Mouse (Mus musculus): ENCODE measurements at regions not wholly inside any gene's neighbourhood (a gene's known extent, or its start where the extent isn't known, plus 50 kb on each side); places are given as distances from the start of the nearest gene placed in this dataset.
A peak's percentile ranks its signal among the peaks of the same experiment; 100 is the strongest.

DNA sequence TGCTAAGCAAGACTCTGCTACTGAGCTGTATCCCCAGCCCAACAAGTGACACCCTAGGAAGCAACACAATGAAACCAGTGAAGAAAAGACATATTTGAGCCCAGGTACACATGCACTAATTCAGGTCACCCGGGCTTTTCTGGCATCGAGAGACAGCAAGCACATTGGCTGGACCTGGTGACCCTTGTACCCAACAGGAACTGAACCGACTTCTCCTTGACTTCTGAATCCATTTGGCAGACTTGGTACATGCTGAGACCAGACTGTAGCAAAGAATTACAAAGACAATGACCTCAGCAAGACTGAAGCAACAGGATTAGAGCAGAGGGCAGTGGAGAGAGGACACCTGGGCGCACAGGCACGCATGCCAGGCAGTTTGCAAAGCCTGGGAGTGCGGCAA lies 79.1 kb downstream of the Sema4f start:
- DNase-seq (ENCODE audit: low spot score in 2 of 2): no peak

DNA sequence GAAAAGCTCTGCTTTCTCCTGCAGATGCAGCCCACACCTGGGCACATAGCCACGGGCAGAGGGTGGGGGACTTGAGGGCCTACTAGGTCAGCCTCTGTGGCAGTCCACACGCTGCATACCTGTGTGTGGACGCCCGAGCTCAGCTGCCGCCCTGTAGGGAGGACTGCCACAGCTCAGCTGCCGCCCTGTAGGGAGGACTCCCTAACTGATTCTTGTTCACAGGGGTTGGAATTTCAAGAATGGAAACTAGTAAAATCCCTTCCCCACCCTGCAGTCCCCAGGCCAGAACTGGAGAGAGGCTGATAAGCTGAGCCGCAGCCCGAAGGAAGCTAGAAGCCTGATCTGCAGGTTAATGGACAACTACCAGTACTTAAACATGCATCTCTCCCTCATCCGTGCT lies 82.0 kb upstream of the Hk2 start:
- DNase-seq (ENCODE audit: low spot score in 2 of 2): no peak

DNA sequence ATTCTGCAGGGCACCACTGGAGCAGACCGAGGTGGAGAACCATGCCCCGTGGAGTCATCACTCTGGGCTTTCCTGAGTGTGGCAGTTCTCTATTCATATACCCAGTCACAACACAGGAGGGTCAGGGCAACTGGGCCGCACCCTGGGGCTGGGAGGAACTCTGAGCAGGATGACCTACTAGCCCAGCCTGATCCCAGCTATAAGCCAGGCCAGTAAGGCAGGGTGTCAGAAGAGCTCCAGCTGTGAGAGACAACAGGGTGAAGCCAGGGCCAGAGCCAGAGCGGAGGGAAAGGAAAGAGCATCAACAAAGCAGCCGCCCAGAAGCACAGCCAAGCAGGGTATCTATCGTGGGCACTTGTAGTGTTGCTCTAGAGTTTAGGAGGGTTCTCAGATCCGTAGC lies 81.1 kb upstream of the Hk2 start:
- no peak for DNase-seq (ENCODE audit: low spot score in 2 of 2)

DNA sequence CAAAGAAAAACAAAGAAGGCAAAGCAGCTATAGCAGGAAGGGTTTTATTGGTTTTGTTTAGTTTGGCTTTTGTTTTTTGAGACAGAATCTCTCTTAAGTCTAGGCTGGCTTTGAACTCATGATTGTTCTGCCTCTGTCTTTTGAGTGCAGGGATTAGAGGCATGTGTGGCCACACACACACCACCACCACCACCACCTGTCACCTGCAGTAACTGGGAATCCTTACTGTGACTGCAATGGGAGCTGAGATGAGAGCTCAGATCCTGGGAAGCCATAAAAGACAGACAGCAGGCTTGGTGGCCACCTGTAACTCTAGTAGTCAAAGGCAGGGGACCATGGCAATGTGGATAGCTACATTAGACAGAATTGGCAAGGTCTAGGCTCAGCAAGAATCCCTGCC lies 80.5 kb upstream of the Hk2 start:
- DNase-seq (ENCODE audit: low spot score in 2 of 2): no peak

DNA sequence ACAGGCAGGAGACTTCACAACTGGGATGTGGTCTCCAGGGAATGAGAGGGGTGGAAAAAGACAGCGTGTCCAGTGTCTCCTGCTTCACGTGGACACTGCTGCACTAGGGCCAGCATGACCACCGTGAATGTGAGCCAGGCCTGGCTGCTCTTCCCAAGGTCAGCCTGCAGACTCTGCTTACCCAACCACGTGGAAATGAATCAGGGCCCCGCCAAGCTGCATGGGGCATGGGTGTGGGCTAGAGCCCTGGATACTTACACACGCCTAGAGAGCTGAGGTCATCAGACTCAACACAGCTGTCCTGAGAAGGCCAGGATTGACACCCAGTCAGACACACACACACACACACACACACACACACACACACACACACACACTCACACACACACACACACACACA lies 80.1 kb upstream of the Hk2 start:
- DNase-seq (ENCODE audit: low spot score in 2 of 2): peak; percentile 24 to 35

DNA sequence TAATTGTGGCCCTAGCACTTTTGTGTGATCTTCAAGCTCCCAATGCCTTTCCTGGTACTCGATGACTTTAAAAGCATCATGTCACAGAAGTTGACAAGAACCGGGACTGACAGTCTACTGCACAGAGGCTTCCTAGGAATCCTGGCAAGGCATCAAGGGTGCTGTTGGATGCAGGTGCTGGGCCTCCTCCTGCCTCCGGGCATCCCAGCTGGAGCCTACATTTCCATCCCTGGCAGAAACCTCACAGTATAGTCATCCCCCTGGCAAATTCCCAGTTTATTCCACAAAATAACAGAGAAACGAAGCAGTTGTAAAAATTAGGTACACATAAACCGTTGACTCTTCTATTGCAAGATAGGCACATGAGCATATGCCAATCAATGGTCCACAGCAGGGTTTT lies 78.8 kb upstream of the Hk2 start:
- DNase-seq (ENCODE audit: low spot score in 2 of 2): no peak

DNA sequence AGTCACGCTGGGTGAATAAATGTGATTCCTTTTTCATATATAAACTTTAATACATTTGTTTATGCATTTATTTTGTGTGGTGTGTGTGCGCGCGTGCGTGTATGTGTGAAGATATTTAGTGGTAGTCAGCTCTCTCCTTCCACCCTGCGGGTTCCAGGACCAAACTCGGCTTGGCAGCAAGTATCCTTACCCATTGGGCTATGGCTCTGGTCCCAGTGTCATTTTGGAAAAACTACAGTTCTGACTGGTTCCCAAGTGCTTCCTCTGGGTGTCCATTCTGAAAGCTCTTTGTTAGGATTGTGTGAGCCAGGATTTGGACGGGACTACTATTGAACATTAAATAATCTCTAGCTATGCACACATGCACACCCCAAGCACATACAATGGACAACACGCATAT lies 76.3 kb upstream of the Hk2 start:
- no peak for DNase-seq (ENCODE audit: low spot score in 2 of 2)

DNA sequence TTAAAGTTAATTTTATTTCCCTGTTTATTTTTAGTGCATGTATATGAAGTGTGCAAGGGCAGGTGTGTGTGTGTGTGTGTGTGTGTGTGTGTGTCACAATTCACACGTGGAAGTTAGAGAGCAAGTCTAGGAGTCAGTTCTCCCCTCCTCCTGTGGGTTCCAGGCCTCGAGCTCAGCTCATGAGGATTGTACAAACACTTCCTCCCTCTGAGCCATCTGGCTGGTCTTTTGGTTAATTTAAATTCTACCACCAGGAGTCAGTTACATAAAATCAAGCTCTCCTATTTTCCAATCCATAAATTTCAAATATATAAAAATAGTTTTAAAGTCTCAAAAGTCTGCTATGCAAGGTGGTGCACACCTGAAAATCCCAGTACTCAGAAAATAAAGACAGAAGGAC lies 73.3 kb upstream of the Hk2 start:
- DNase-seq (ENCODE audit: low spot score in 2 of 2): no peak

DNA sequence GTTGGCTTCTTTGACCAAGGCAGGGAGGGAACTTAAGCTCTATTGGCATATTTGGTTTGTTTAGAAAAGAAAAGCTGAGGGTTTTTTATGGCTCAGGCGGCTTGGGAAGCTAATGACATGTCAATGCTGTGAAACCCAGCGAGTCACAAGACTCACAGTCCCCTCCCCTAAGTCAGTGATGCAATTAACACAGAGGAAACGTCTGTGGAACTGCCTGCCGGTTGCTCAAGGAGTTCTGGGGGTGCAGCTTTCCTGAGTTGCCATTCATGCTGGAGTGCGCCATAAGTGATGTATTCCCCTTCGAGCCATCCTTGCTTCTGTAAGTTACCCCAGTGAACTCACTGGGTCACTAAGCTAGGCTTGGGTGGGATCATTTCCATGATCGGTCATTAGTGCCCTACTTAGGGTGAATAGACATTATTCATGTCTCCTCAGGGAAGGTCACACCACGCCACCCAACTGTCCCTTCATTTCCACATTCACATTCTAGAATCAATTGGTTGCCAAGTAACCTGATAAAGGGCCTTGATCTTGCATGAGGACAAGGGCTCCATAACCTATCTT lies 72.4 kb upstream of the Hk2 start:
- no peak for DNase-seq (ENCODE audit: low spot score in 2 of 2)

DNA sequence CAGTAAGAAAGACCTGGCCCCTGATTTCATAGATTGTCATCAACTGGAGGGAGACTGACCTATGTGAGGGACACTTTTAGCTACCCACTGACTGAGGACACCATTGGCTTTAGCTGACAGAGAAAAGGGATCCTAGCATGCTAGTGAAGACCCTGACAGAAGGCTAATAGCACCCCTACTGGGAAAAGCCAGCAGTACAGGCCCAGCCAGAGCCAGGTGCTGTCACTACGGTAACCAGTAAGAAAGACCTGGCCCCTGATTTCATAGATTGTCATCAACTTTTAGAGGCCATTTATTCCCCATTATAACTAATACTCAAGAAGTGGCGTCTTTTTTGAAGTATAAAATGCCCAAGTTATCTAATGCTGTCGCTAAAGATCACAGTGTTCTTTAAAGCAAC lies 70.2 kb upstream of the Hk2 start:
- DNase-seq (ENCODE audit: low spot score in 2 of 2): no peak

DNA sequence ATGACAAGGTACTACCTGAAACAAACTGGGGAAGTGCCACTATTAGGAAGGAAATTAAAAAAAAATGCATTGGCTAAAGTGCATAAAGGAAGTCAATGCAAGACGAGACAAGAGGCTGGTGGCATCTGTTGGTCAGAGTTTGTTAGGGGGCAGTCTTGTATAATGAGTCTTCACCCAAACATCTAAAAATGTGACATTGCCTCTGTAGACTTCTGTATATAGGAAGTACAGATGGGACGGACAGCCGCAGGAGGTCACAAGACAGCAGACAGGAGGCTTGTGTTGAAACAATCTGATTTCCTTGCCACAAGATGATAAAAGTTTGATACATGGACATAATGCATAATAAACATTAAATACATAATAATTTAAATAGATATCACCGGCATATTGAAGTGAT lies 69.6 kb upstream of the Hk2 start:
- no peak for DNase-seq (ENCODE audit: low spot score in 2 of 2)

DNA sequence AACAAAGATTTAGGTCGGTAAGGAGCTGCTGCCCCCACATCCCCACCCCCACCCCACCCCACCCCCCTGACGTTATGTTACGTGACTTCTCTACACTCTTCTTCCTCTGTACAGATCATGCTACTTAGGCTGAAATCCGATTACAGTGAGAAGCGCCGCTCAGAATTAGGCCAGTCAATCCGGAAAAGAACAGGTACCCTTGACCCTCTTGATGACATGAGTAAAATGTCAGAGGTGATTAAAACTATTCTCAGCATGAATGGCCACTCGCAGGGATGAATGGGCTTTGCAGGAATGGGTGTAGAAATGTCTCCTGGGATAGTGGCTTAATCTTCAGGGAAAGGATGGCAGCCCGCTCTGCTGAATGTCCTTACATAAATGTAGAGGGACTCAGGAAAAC lies 63.0 kb upstream of the Hk2 start:
- no peak for DNase-seq (ENCODE audit: low spot score in 2 of 2)

DNA sequence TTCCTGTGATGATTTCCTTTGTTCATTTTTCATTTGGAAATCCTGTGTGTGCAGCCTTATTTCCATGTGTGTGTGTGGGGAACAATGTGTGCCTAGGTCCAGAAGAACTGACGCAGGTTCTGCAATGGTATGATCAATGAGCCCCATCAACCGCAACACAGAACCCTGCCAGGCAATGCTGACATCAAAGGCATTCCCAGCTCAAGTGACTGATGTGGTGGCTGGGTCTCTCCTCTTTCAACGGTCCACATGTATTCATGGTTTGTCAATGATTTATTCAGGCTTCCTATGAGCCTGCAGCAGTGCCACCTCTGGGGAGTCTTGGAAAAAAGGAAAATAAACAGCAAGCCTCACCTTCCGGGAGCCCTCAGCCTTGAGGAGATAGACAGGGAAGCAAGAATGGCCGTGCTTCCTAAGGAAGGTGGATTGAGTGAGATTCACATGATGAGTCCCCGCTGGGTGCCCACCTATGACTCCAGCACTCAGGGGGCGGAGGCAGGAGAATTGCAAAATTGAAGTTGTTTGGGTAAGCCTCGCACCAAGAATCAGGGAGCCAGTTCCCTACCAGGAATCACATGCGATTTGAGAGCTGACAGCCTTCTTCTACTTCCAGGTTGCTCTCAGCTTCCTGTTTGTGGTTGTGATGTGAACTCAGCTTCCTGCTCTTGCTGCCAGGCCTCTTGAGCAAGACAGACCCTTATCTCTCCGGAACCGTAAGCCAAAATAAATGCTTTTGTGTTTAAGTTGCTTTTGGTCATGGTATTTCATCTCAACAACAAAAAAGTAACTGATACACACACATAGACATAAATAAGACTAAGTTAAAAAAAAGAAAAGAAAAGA lies 61.2 kb upstream of the Hk2 start:
- no peak for DNase-seq (ENCODE audit: low spot score in 2 of 2)

DNA sequence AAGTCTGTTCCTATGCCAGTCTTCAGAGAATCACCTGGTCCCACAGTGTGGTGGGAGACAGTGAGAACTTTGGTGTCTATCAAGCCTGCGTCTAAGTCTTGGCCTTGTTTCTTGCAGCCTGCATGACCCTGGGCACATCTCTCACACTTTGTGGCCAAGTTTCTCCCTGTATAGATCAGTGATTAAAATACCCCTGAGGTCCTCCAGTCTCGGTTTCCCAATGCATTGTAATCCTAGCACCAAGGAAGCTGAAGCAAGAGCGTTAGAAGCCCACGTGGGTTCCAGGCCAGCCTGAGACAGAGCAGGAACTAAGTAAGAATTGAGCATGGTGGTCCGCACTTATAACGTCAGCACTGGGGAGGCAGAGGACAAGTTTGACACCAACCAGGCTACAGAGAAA lies 59.6 kb upstream of the Hk2 start:
- no peak for DNase-seq (ENCODE audit: low spot score in 2 of 2)

DNA sequence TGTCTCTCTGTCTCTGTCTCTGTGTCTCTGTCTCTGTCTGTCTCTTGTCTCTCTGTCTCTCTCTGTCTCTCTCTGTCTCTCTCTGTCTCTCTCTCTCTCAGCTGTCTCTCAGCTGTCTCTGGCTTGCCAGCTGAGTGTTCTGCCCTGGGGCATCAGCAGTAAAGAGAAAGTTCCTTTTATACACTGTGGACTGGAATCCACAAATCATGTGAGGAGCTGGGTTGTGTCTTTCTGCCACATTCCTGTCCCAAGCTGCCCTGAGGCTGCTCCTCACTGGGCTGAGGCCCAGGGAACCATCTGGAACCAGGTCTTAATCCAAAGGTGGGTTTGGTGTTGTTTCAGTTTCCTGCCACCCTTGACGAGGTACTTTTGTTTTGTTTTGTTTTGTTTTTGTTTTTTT lies 57.0 kb upstream of the Hk2 start:
- no peak for DNase-seq (ENCODE audit: low spot score in 2 of 2)

DNA sequence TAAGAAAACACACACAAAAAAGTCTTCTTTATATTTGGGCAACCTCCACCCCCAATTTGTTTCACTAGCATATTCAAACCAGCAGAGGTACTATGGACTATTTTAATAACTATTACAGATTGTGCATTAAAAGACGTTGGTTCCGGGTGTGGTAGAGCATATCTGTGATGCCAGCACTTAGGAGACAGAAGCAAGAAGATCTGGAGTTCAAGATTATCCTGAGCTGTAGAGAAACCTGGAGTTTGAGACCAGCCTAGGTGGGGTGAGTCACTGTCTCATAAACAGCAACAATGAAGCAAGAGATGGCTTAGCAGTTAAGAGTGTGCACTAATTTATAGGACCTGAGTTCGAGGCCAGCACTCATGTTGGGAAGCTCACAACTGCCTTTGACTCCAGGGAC lies 50.4 kb upstream of the Hk2 start:
- DNase-seq (ENCODE audit: low spot score in 2 of 2): no peak

DNA sequence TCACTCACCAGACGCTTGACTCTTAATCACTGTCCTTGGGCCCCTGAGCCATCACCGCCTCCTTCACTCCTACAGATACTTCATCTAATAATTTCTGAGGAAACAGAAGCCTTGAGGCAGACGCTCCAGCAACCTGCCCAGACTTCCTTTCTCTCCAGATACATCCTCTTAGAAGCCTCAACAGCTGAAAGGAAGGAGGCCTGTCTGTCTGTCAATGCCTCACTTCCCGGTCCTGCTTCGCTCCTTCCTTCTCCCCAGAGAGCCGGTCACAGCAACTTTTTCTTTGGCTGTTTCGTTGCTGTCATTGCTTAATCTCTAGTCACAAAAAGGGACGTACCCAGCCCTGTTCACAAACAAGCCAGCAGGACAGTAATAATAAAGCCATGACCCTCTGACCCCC lies 50.0 kb upstream of the Hk2 start:
- DNase-seq (ENCODE audit: low spot score in 2 of 2): no peak

Data from adrenal gland, postnatal 4 days (tissue).